Mouse (Mus musculus) hematopoietic stem cell, adult 5-6 weeks (primary cell): ENCODE measurements around the gene Smco2. TPM values are rescaled to one million over a fixed set of nuclear protein-coding genes. Genes with fewer than 3 reads are reported as not detected.

ENCODE experiments used
- ATAC-seq, 2 experiments: fragments of 125-278 bp in 1 of 2; replicated peaks in 1 of 2; 2 replicates each; pipeline ENCODE4 v1.8.0; 2016 to 2017; ENCODE audit warnings: inconsistent platforms in 2 of 2, mild to moderate bottlenecking in 2 of 2, moderate number of reproducible peaks in 2 of 2, low read depth in 1 of 2, moderate TSS enrichment in 1 of 2; ENCODE audit not compliant: low FRiP score in 2 of 2, poor library complexity in 2 of 2, severe bottlenecking in 2 of 2, insufficient read depth in 1 of 2, low TSS enrichment in 1 of 2
- total RNA-seq: library from RNA; stranded (forward); fragments of 172-1452, 232-1000 nt; gene quantifications from 2 replicates; pipeline ENCODE4 v1.2.3, GENCODE M21; 2017

Gene Smco2
- total RNA-seq, 1 experiment from 2014 or later: not detected

DNA sequence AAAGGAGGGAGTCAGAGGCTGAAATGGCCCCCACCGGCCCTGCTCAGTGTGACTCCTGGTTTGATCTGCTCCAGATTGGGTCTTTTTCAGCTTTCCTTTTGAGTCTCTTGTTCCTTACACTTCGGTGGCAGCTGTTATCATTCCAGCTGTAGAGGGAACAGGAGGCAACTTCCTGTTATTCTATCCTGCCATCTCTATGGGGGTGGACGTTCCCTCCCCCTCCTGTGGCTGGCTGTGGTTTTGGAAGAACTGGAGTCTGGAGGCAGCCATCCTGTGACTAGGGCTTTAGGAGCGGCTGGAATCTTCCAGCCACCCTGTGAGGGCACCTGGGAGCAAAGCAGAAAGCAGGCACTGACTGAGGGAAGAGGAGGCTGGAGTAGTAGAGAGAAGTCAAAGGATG is 34.9 kb downstream of the Smco2 start:
- no peak for ATAC-seq

DNA sequence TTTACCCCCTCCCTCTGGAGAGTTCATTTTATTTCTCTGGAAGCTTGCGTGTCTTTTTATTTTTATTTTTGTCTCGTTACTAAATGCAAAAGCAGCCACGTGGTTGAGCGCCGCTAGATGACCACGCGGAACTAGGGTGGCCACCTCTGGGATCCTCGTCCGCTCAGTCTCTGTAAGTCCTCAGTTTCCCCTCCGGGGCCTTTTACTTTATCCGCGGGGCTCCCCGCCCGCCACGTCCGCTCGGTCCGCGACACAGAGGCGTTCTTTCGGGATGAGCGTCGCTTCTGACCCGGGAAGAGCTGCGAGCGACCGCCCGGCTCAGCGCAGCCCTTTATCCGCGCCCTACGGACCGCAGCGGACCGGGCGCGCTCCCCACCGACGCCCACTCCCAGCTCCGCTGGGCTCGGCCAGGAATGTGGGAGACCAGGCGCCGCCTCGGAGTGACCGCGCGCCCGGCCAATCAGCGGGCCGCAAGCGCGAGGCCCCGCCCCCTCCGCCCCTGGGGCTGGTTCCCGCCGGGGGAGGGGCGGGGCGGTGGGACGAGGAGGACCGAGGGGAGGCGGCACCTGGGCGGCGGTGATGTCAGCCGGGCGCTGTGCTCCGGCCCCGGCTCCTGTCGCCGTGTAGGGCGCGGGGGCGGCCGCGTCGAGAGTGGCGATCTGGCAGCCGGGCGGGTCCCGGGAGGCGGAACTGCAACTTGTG is 38.2 kb downstream of the Smco2 start, which contains the start of gene Ppfibp1:
Gene Ppfibp1 (plus strand): TSS at position 530 of the 702 bp plus-strand sequence.
- peak; percentile 84 to 88 for ATAC-seq

- ATAC-seq: peak in 1 of 2 experiments; percentile 28; a peak in 2 of 4 replicates
Observed at GRCm38 (mm10) chr6:146888660-146889490, 39.0 kb downstream of the Smco2 start.

DNA sequence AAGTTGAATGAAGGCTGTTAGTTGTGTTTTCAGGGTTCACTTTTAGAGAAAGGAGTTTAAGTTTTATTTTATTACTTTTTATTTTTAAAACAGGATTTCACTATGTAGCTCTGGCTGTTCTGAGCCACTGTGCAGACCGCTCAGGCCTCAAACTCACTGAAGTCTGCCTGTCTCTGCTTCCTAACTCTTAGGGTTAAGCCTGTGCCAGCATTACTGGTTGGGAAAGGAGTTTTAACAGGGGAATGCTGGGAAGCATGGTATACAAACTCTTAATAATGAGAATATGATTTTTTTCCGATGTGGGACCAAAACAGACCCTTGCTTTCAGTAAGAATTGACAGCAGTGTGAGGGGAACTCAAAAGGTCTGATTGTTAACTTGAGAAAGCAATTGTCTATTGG is 40.3 kb downstream of the Smco2 start:
- ATAC-seq: no peak

DNA sequence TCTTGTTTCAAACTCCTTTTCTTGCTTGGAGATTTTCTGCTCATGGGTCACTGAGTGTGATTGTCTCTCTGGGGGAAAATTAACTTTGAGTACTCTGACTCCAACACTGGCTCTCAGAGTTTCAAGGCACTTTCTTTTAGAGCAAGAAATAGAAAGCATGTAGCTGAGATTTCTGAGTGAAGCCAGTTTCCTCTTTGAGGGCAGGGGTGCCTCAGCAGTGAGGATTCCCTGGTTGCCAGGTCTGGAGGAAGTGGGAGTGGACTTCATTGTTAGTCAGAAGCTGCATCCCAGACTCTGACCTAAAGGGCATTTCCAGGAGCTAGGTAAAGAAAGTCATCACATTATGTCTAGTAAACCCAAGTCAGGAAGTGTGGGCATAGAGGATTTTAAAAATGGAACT is 40.7 kb downstream of the Smco2 start:
- ATAC-seq: no peak

GRCm38 (mm10) chr6:146893890-146894289 is 44.0 kb downstream of the Smco2 start:
- ATAC-seq: no peak

GRCm38 (mm10) chr6:146898709-146899108 is 48.8 kb downstream of the Smco2 start:
- ATAC-seq: no peak

DNA sequence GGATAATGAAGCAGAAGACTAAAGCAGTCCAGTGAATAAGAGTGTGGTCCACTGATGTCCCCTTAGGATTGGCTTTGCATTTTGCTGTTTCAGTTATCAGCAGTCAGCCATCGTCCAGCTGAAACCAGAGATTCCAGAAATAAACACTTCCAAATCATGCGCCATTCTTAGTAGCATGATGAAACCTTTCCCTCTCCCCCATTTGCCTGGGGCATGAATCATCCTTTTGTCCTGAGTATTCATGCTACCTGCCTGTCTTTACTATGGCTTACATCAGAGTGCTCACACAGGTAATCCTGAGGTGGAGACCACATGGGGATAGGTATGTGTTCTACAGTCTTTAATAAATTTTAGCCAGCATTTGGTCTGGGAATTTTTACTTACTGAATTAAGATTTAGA is 49.7 kb downstream of the Smco2 start:
- ATAC-seq: no peak

DNA sequence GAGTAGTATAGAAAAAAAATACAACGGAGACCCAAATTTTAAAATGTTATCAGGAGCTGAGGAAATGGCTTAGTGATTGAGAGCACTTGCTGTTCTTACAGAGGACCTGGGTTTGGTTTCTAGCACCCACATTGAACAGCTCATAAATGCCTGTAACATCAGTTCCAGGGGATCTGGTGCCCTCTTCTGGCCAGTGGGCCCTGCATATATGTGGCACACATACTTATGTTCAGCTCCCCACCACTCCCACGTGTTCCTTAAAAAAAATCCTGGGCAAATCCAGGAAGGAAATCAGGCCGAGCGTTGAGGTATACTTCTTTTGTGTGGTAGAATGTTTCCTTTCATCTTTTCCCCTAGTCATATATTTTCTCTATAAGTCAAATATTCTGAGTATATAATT is 52.0 kb downstream of the Smco2 start:
- no peak for ATAC-seq

GRCm38 (mm10) chr6:146903632-146904031 is 53.7 kb downstream of the Smco2 start:
- no peak for ATAC-seq

GRCm38 (mm10) chr6:146904707-146905106 is 54.8 kb downstream of the Smco2 start:
- no peak for ATAC-seq

- ATAC-seq: no peak
Observed at GRCm38 (mm10) chr6:146906000-146906786, 56.3 kb downstream of the Smco2 start.

- ATAC-seq: no peak
Observed at GRCm38 (mm10) chr6:146907061-146907794, 57.3 kb downstream of the Smco2 start.

DNA sequence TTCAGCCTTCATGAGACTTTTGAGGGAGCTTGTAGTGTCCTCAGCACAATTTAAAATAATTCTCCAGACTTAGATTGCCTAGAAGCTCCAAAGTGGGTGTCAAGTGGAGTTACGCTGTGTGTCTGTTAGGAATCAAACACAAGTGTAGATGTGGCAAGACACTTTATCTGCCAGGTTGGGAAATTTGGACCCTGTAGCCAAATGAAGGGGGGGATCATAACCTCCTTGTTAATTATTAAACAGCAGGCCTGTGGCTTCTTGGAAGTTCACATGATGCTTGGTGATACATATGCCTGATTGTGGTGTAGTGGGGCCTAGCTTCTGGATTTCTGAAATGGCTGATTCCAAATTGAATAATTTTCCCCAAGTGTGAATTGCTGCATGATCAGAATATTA is 57.9 kb downstream of the Smco2 start:
- no peak for ATAC-seq

DNA sequence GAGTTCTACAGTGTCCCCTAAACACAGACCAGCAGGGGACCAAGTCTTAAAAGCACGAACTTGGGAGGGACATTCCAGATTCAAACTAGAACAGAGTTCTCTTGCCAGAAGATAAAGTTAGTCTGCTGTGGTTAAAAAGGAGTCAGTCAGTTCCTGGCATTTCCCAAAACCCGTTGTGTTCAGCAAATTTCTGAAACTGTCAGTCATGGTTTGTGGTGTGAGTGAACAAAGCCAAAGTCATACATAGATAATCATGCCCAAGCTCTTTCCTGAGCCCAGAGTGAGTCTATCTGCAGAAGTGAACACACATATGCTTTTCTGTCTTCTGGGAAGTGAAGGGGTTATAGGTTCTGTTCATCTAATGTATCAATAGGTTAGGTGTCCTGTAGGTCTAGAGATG is 58.9 kb downstream of the Smco2 start:
- peak; percentile 32 to 63; a peak in 2 of 4 replicates for ATAC-seq

GRCm38 (mm10) chr6:146909725-146910489 is 60.0 kb downstream of the Smco2 start:
- ATAC-seq: no peak

DNA sequence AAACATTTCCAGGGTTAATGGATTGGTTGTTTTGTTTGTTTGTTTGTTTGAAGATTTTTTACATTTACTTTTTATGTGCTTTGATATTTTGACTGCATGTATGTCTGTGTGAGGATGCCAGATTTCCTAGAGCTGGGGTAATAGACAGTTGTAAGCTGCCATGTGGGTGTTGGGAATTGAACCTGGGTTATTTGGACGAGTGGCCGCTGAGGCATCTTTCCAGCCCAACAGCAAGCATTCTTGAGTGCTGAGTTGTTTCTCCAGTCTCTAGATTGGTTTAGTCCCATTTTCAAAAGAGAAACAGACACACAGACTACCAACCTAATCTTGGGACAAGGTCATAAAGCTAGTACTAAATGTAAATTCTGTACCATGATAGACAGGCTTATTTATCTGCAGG is 60.9 kb downstream of the Smco2 start:
- no peak for ATAC-seq
